Mouse (Mus musculus): ENCODE measurements at regions not wholly inside any gene's neighbourhood (a gene's known extent, or its start where the extent isn't known, plus 50 kb on each side); places are given as distances from the start of the nearest gene placed in this dataset.

GRCm38 (mm10) chr12:32480268-32480667 is 101.8 kb downstream of the Ccdc71l start:
- TF ChIP-seq POLR2A (IDR thresholded peaks at IDR 0.05; ENCODE audit: extremely low read depth, insufficient read depth, low read length) (no peak), CTCF (IDR thresholded peaks at IDR 0.05; ENCODE audit: extremely low read depth, insufficient read depth, low read length) (no peak)
